7 mouse cellular contexts compared by ENCODE assay signal in genomic region chr10:25681243-25681642, GRCm38 (mm10).
DNase-seq lines count a peak whose midpoint lies in the region; ATAC-seq and TF ChIP-seq lines count a peak whose summit lies in the region.

No protein-coding gene starts in this region.

- TF ChIP-seq CTCF in Patski (IDR thresholded peaks at IDR 0.05): peak; percentile 83
- peak; percentile 80 for TF ChIP-seq CTCF in lung, postnatal 0 days (IDR thresholded peaks at IDR 0.05)

- H3K4me2 ChIP-seq in lung, postnatal 0 days (replicated peaks; ENCODE audit: low read depth, low read length): no peak overlapping the region

- H3K9me3 ChIP-seq in lung, postnatal 0 days (ENCODE audit: low read length): no peaks in the 10 kb centered on the region

- POLR2A ChIA-PET in Patski (lab: Charles Lee): interaction anchor here (0.8 kb wide), 1 partner anchor 533 kb away, joined by 3 read pairs; no protein-coding TSS in a partner anchor

- no peaks in the 10 kb centered on the region for H3K36me3 ChIP-seq in lung, postnatal 0 days (ENCODE audit: insufficient read depth, low read length)

- peak; percentile 61 for ATAC-seq in CD4-positive, CD25-positive, alpha-beta regulatory T cell, adult 4 months
- peak; percentile 39 for ATAC-seq in Patski
- no peak for ATAC-seq in lung, postnatal 0 days

- in situ Hi-C loops in Patski (cut with MboI; ENCODE audit: low pct_unique_long_range_greater_than_20kb): loop anchor here (5.0 to 10.0 kb wide), 2 partner anchors 456 to 654 kb away; no protein-coding TSS in a partner anchor

- no peak overlapping the region for H3K4me3 ChIP-seq in lung, postnatal 0 days (ENCODE audit: low read depth, low read length)

- no peak for DNase-seq in Patski (ENCODE audit: low read depth, low spot score)
- peak; percentile 19 to 32 for DNase-seq in cerebellum, postnatal 36 days
- peak; percentile 4 to 5 for DNase-seq in gastrocnemius, adult 8-10 months (ENCODE audit: low spot score in 2 of 2)
- DNase-seq in kidney, postnatal 36 days: peak; percentile 23 to 76
- DNase-seq in lung, postnatal 0 days (ENCODE audit: low spot score): peak; percentile 55
- peak; percentile 75 for DNase-seq in retina, postnatal 1 day

- 7% methylated on average over 6 of the region's 6 CpGs for WGBS in lung, postnatal 0 days

- H3K27me3 ChIP-seq in Patski: no peaks in the 10 kb centered on the region
- no peaks in the 10 kb centered on the region for H3K27me3 ChIP-seq in lung, postnatal 0 days (replicated peaks; ENCODE audit: insufficient read depth, low read length)

- H3K9ac ChIP-seq in lung, postnatal 0 days (replicated peaks; ENCODE audit: low read depth): no peak overlapping the region

- no peak overlapping the region for H3K27ac ChIP-seq in lung, postnatal 0 days (ENCODE audit: low read length)

- CTCF ChIA-PET in Patski (lab: Charles Lee): interaction anchor here (1.2 kb wide), 1 partner anchor 458 kb away, joined by 8 read pairs; no protein-coding TSS in a partner anchor

- H3K4me1 ChIP-seq in lung, postnatal 0 days (ENCODE audit: insufficient read depth, low read depth, low read length): no peaks in the 10 kb centered on the region

- TF ChIP-seq EP300 in lung, postnatal 0 days (IDR thresholded peaks at IDR 0.05): no peak
